Mouse (Mus musculus) kidney, postnatal 0 days (tissue): ENCODE data around the gene Rgs19. TPM values are rescaled to one million over a fixed set of nuclear protein-coding genes. Genes with fewer than 3 reads are reported as not detected.

Source experiments
- ATAC-seq: fragments of 200-750 bp; cut with Nextera tagmentation; replicated peaks from 2 replicates; pipeline ENCODE4 v1.8.0; 2017; ENCODE audit warnings: low read depth, moderate number of reproducible peaks, moderate TSS enrichment, moderate library complexity; ENCODE audit not compliant: low FRiP score
- DNase-seq: peaks from one replicate; pipeline ENCODE4 v3.0.0-alpha.2; 2016; ENCODE audit warnings: low spot score
- H3K27ac ChIP-seq: fragments of 300-500 bp; sonication (generic); 2 replicates; pipeline ENCODE4 v1.5.1; 2014; ENCODE audit warnings: mild to moderate bottlenecking
- H3K27me3 ChIP-seq: fragments of 300-500 bp; sonication (generic); 2 replicates; pipeline ENCODE4 v1.6.1; 2014; ENCODE audit warnings: low read length, mixed read lengths; ENCODE audit not compliant: insufficient read depth
- H3K36me3 ChIP-seq: fragments of 300-500 bp; sonication (generic); 2 replicates; pipeline ENCODE4 v1.6.1; 2014; ENCODE audit warnings: low read length, mixed read lengths; ENCODE audit not compliant: insufficient read depth
- H3K4me1 ChIP-seq: fragments of 300-500 bp; sonication (generic); replicated peaks from 2 replicates; pipeline ENCODE4 v1.6.1; 2014; ENCODE audit warnings: antibody characterized with exemption, low read length, mixed read lengths; ENCODE audit not compliant: insufficient read depth
- H3K4me2 ChIP-seq: fragments of 300-500 bp; sonication (generic); 2 replicates; pipeline ENCODE4 v1.6.1; 2014; ENCODE audit warnings: mild to moderate bottlenecking, low read length, moderate library complexity, mixed read lengths
- H3K4me3 ChIP-seq: fragments of 300-500 bp; sonication (generic); replicated peaks from 2 replicates; pipeline ENCODE4 v1.5.1; 2014; ENCODE audit warnings: low read depth, low read length
- H3K9ac ChIP-seq: fragments of 300-500 bp; sonication (generic); 2 replicates; pipeline ENCODE4 v1.6.1; 2014; ENCODE audit warnings: low read depth, low read length
- H3K9me3 ChIP-seq: fragments of 300-500 bp; sonication (generic); replicated peaks from 2 replicates; pipeline ENCODE4 v1.6.1; 2016; ENCODE audit warnings: low read length, inconsistent platforms, mixed read lengths
- CTCF ChIP-seq: IDR thresholded peaks from 2 replicates; pipeline ENCODE4 v1.5.1; 2016; ENCODE audit warnings: antibody characterized with exemption, low read depth, mild to moderate bottlenecking, moderate library complexity
- WGBS: fragments of 180-500 bp; shearing (Covaris S2); extraction: QIAGEN DNeasy Blood & Tissue Kit; methylation state at CpG from one replicate; pipeline ENCODE4 v1.1.7; 2014; 5-methylcytosine and 5-hydroxymethylcytosine counted together
- polyA plus RNA-seq: library from polyadenylated mRNA; unstranded; fragments of >200 nt; fragmentation: Nextera tagmentation; extraction: Ambion mirVana; gene quantifications from 2 replicates; pipeline ENCODE4 v1.2.1, GENCODE M21; 2015

Rgs19 gene
- polyA plus RNA-seq, 1 experiment from 2014 or later, result 41.7 TPM

- DNase-seq (peak; percentile 82), ATAC-seq (peak; percentile 36)
- Histone ChIP-seq H3K9me3 (no peaks in the 10 kb centered on the region), H3K9ac (peak overlapping the region; percentile 41; the same call in 1 of the 2 replicates), H3K4me1 (peaks cover 18% of the 10 kb centered on the region), H3K4me2 (peak overlapping the region; percentile 45), H3K27ac (peak overlapping the region; percentile 72), H3K27me3 (peaks cover 27% of the 10 kb centered on the region), H3K4me3 (0 out of 2 replicates have a peak overlapping the region, but pooled peaks have one; percentile 0), H3K36me3 (no peaks in the 10 kb centered on the region)
- TF ChIP-seq CTCF, result 0 out of 2 replicates have a peak, but pooled peaks have one; percentile 21
- WGBS, result 3% methylated on average over 14 of the region's 14 CpGs
Measured at GRCm38 (mm10) chr2:181675454-181675853, 18.3 kb downstream of the Rgs19 start.

- Histone ChIP-seq H3K9me3 (no peaks in the 10 kb centered on the region), H3K9ac (no peak overlapping the region), H3K4me2 (no peak overlapping the region), H3K27ac (peak overlapping the region; percentile 72; the same call in 1 of the 2 replicates), H3K4me1 (peaks cover 21% of the 10 kb centered on the region), H3K4me3 (no peak overlapping the region), H3K27me3 (peaks cover 32% of the 10 kb centered on the region), H3K36me3 (no peaks in the 10 kb centered on the region)
- no peak for DNase-seq
- 79% methylated on average over 4 of the region's 4 CpGs for WGBS
- no peak for ATAC-seq
- TF ChIP-seq CTCF, result no peak
Measured at GRCm38 (mm10) chr2:181674934-181675333, 18.8 kb downstream of the Rgs19 start.

DNA sequence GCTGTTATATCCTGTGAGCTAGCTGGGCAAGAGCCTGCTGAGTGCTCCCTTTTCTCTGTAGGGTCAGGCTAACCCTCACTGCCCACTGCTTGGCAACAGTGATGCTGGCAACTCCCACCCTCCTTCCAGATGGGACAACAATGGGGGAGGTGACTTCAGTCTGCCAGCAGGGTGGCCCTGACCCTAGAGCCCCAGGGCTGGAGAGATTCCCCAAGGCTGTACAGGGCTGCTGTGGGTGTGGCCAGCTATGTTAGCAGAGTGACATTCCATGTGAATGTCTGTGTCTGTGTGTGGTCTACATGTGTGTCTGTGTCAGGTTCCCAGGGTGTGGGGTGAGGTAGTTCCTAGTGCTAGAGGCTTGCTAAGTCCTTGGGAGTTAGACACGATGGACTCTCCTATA, 20.3 kb downstream of the Rgs19 start:
- 54% methylated on average over 1 of the region's 1 CpGs for WGBS
- Histone ChIP-seq H3K9ac (no peak overlapping the region), H3K27ac (no peak overlapping the region), H3K36me3 (no peaks in the 10 kb centered on the region), H3K27me3 (peaks cover 34% of the 10 kb centered on the region), H3K4me1 (peaks cover 21% of the 10 kb centered on the region), H3K9me3 (no peaks in the 10 kb centered on the region), H3K4me2 (no peak overlapping the region), H3K4me3 (no peak overlapping the region)
- DNase-seq, result peak; percentile 43
- TF ChIP-seq CTCF, result no peak
- peak; percentile 48; the same call in 1 of the 2 replicates for ATAC-seq

GRCm38 (mm10) chr2:181671984-181672383, 21.8 kb downstream of the Rgs19 start:
- 27% methylated on average over 7 of the region's 7 CpGs for WGBS
- no peak for TF ChIP-seq CTCF
- H3K27ac ChIP-seq, result no peak overlapping the region
- no peak overlapping the region for H3K4me2 ChIP-seq
- DNase-seq (no peak), ATAC-seq (no peak)
- no peaks in the 10 kb centered on the region for H3K9me3 ChIP-seq
- H3K9ac ChIP-seq, result no peak overlapping the region
- H3K36me3 ChIP-seq, result no peaks in the 10 kb centered on the region
- H3K4me3 ChIP-seq, result no peak overlapping the region
- H3K27me3 ChIP-seq, result peaks cover 34% of the 10 kb centered on the region
- peaks cover 21% of the 10 kb centered on the region for H3K4me1 ChIP-seq

DNA sequence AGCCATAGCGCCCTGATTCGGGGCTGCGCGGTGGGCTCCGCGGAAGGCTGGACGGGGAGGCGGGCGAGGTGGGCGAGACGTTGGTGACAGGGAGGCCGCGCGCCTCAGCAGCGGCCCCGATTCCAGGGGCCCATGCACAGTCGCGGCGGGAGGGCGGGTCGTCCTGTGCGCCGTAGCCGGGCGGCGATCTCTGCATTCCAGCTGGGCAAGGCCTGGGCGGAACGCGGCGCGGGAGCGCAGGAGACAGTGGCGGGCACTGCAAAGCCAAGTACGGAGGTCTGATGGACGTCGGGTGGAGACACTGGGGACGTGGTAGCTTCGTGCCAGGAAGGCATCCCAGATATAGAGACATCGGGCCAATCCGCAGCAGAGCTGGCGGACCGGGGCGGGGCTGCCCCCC, 22.5 kb downstream of the Rgs19 start, which contains the start of gene Sox18:
Gene Sox18 (minus strand): TSS at position 315 of the 400 bp plus-strand sequence.
- Histone ChIP-seq H3K4me3 (peak within 1 kb of the TSS; percentile 43), H3K9ac (peak within 1 kb of the TSS; percentile 62), H3K36me3 (no peaks in the 10 kb centered on the region), H3K4me1 (peaks cover 21% of the 10 kb centered on the region), H3K9me3 (no peaks in the 10 kb centered on the region), H3K27ac (peak within 1 kb of the TSS; percentile 63), H3K27me3 (peaks cover 34% of the 10 kb centered on the region), H3K4me2 (peak within 1 kb of the TSS; percentile 58)
- ATAC-seq, result no peak
- under 1% methylated on average over 36 of the region's 43 CpGs for WGBS
- TF ChIP-seq CTCF, result no peak
- peak; percentile 41 for DNase-seq

- 1% methylated on average over 41 of the region's 41 CpGs for WGBS
- Histone ChIP-seq H3K27ac (peak overlapping the region; percentile 63), H3K9ac (peak overlapping the region; percentile 62), H3K4me3 (peak overlapping the region; percentile 43), H3K36me3 (no peaks in the 10 kb centered on the region), H3K9me3 (no peaks in the 10 kb centered on the region), H3K4me2 (peak overlapping the region; percentile 58), H3K27me3 (peaks cover 34% of the 10 kb centered on the region), H3K4me1 (peaks cover 19% of the 10 kb centered on the region)
- ATAC-seq (no peak), DNase-seq (no peak)
- TF ChIP-seq CTCF, result no peak
Measured at GRCm38 (mm10) chr2:181670913-181671311, 22.9 kb downstream of the Rgs19 start.
